Mouse (Mus musculus) G1E (cell line): ENCODE measurements around the gene Il12rb1. TPM values are rescaled to one million over a fixed set of nuclear protein-coding genes. Genes with fewer than 3 reads are reported as not detected.

Experiments used
- ATAC-seq: 2 replicates; pipeline ENCODE4 v1.8.0; 2016; ENCODE audit warnings: mild to moderate bottlenecking; ENCODE audit not compliant: insufficient number of reproducible peaks, poor library complexity, low FRiP score, severe bottlenecking; ENCODE audit errors: extremely low read depth
- DNase-seq: peaks from one replicate; pipeline ENCODE4 v3.0.0; 2012; ENCODE audit warnings: low spot score
- H3K27me3 ChIP-seq: 2 replicates; pipeline ENCODE4 v1.6.1; 2012; ENCODE audit warnings: mild to moderate bottlenecking, low read length, inconsistent platforms; ENCODE audit not compliant: insufficient read depth
- H3K36me3 ChIP-seq: replicated peaks from 2 replicates; pipeline ENCODE3; 2012; ENCODE audit warnings: mild to moderate bottlenecking, inconsistent platforms
- H3K4me1 ChIP-seq: 2 replicates; pipeline ENCODE4 v1.6.1; 2012; ENCODE audit warnings: low read depth, low read length, inconsistent platforms, mixed read lengths; ENCODE audit not compliant: insufficient read depth
- H3K4me3 ChIP-seq: 2 replicates; pipeline ENCODE4 v1.5.1; 2012; ENCODE audit warnings: low read depth, mild to moderate bottlenecking, inconsistent platforms, low read length, moderate library complexity, mixed read lengths
- H3K9me3 ChIP-seq: replicated peaks from 2 replicates; pipeline ENCODE4 v1.6.1; 2012; ENCODE audit warnings: inconsistent platforms
- CTCF ChIP-seq: IDR thresholded peaks from 2 replicates; pipeline ENCODE4 v1.5.1; 2012; ENCODE audit warnings: low read depth, low read length, inconsistent platforms, mixed read lengths
- GATA1 ChIP-seq: IDR thresholded peaks from 2 replicates; pipeline ENCODE4 v1.6.1; 2012; ENCODE audit warnings: borderline replicate concordance, low read length, inconsistent platforms, mixed read lengths
- GATA2 ChIP-seq: IDR thresholded peaks from 2 replicates; pipeline ENCODE4 v1.6.1; 2012; ENCODE audit warnings: low read depth, low read length, inconsistent platforms, borderline replicate concordance
- POLR2AphosphoS5 ChIP-seq: IDR thresholded peaks from 2 replicates; pipeline ENCODE4 v1.6.1; 2012; ENCODE audit warnings: low read depth, low read length, inconsistent platforms; ENCODE audit not compliant: insufficient replicate concordance
- TAL1 ChIP-seq: conservative IDR thresholded peaks from 2 replicates; pipeline ENCODE4 v1.6.1; 2012; ENCODE audit warnings: low read depth, low read length, inconsistent platforms, mixed read lengths
- polyA plus RNA-seq: library from polyadenylated mRNA; stranded (reverse); fragments of >175 nt; gene quantifications from 2 replicates; pipeline ENCODE4 v1.2.3, GENCODE M21; 2012
- total RNA-seq, 2 experiments: library from RNA; stranded (forward) in 1 of 2; stranded (reverse) in 1 of 2; fragments of 200-1000 nt in 1 of 2; fragments of >200 nt in 1 of 2; fragmentation: Nextera tagmentation in 1 of 2; gene quantifications; 2 replicates each; pipeline ENCODE4 v1.2.3; 2014 to 2017

The Il12rb1 gene
- total RNA-seq (2014; fragmentation: Nextera tagmentation) (1.9 and 2.7 TPM in 2 replicates), total RNA-seq (2017) (2.3 and 3.1 TPM in 2 replicates), polyA plus RNA-seq (4.6 and 5.6 TPM in 2 replicates)

GRCm38 (mm10) chr8:70808239-70808638 is at the start of gene Il12rb1:
TSS of gene Il12rb1 (plus strand) at chr8:70808449.
- no peak within 1 kb of the TSS; the same call in 1 of the 2 replicates for H3K4me3 ChIP-seq

GRCm38 (mm10) chr8:70758616-70759561 is 49.4 kb upstream of the Il12rb1 start:
- peaks cover 70% of the 10 kb centered on the region for H3K36me3 ChIP-seq
- no peaks in the 10 kb centered on the region for H3K9me3 ChIP-seq
- H3K27me3 ChIP-seq: no peaks in the 10 kb centered on the region
- peak overlapping the region; percentile 90; the same call in 1 of the 2 replicates for H3K4me3 ChIP-seq
- peaks cover 89% of the 10 kb centered on the region for H3K4me1 ChIP-seq
- TF ChIP-seq GATA2 (no peak), POLR2AphosphoS5 (no peak; the same call in 1 of the 2 replicates), CTCF (no peak), TAL1 (no peak), GATA1 (no peak)
- ATAC-seq: no peak
- no peak for DNase-seq

More at GRCm38 (mm10) chr8:70808239-70808638, at the start of gene Il12rb1:
- Histone ChIP-seq H3K4me1 (peaks cover 91% of the 10 kb centered on the region), H3K9me3 (no peaks in the 10 kb centered on the region), H3K36me3 (no peaks in the 10 kb centered on the region), H3K27me3 (peaks cover 15% of the 10 kb centered on the region; the same call in 1 of the 2 replicates)
- ATAC-seq: no peak
- no peak for DNase-seq
- TF ChIP-seq CTCF: no peak
- no peak for TF ChIP-seq GATA1
- no peak for TF ChIP-seq POLR2AphosphoS5
- no peak for TF ChIP-seq GATA2
- no peak for TF ChIP-seq TAL1

- no peak for TF ChIP-seq CTCF
- TF ChIP-seq TAL1: no peak
- no peak for TF ChIP-seq POLR2AphosphoS5
- no peak for TF ChIP-seq GATA1
- TF ChIP-seq GATA2: no peak
- Histone ChIP-seq H3K4me3 (peak overlapping the region; percentile 90), H3K27me3 (no peaks in the 10 kb centered on the region), H3K4me1 (peaks cover 91% of the 10 kb centered on the region), H3K9me3 (no peaks in the 10 kb centered on the region), H3K36me3 (peaks cover 77% of the 10 kb centered on the region)
- no peak for ATAC-seq
- no peak for DNase-seq
Observed at GRCm38 (mm10) chr8:70760350-70760749, 47.9 kb upstream of the Il12rb1 start.

- no peaks in the 10 kb centered on the region for H3K9me3 ChIP-seq
- ATAC-seq: peak; percentile 85
- peaks cover 90% of the 10 kb centered on the region for H3K4me1 ChIP-seq
- no peak for TF ChIP-seq TAL1
- no peak for TF ChIP-seq POLR2AphosphoS5
- no peak for TF ChIP-seq GATA2
- no peak for TF ChIP-seq GATA1
- no peak for TF ChIP-seq CTCF
- peaks cover 72% of the 10 kb centered on the region for H3K36me3 ChIP-seq
- peak; percentile 96 for DNase-seq
- H3K27me3 ChIP-seq: no peaks in the 10 kb centered on the region
- H3K4me3 ChIP-seq: peak within 1 kb of the TSS; percentile 90
Observed at GRCm38 (mm10) chr8:70760775-70761406, 47.4 kb upstream of the Il12rb1 start, which contains the start of gene Mpv17l2. TSS of gene Mpv17l2 (minus strand) at chr8:70760946.

GRCm38 (mm10) chr8:70762118-70762517 is 46.1 kb upstream of the Il12rb1 start:
- Histone ChIP-seq H3K27me3 (no peaks in the 10 kb centered on the region), H3K4me3 (no peak overlapping the region; the same call in 1 of the 2 replicates), H3K9me3 (no peaks in the 10 kb centered on the region), H3K36me3 (peaks cover 62% of the 10 kb centered on the region), H3K4me1 (peaks cover 93% of the 10 kb centered on the region)
- DNase-seq (no peak), ATAC-seq (no peak)
- no peak for TF ChIP-seq GATA2
- no peak for TF ChIP-seq CTCF
- TF ChIP-seq TAL1: no peak
- TF ChIP-seq POLR2AphosphoS5: no peak
- no peak for TF ChIP-seq GATA1
